ENCODE assay signal across 25 mouse cellular contexts in the genomic region with DNA sequence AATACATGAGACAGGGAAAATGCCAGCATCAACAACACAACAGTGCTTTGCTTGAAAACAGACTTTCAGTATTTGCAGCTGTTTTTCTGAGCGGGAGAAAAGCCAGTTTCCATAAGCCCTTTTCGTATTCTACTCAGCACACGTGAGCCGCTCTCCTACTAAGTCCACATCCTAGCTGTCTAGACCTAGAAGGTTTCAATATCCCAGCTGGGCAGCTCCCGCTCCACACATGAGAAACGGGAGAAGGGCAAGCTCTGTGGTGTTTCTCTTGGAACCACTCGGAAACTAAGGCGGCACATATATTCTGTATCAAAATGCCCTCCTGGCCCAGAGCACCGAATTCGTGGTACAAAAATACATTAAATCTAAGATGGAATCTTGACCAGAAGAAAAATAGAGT.
"Had no signal": no experiment of that assay in that cellular context is flagged by ENCODE, and none has a peak within 500 bp of the region (broad histone marks: within the 10 kb centered on the region; RNA-seq: fewer than 3 reads in every experiment).

No protein-coding gene starts in this region.

- H3K4me2 ChIP-seq: limb, embryonic 13.5 days; liver, embryonic 11.5 days; lung, embryonic 14.5 days; midbrain, embryonic 13.5 days; neural tube, embryonic 13.5 days had no signal

- DNase-seq: kidney, adult 18-20 months; kidney, adult 9 months; kidney, postnatal 36 days; layer of hippocampus, postnatal 36 days; left cerebral cortex, postnatal 4 days; liver, postnatal 0 days; lung, embryonic 14.5 days; retina, postnatal 1 day; right cerebral cortex, postnatal 25 days; spleen, adult 18-20 months; thymus, adult 18-20 months; thymus, postnatal 36 days had no signal

- H3K4me1 ChIP-seq: limb, embryonic 13.5 days; megakaryocyte, embryonic 14.5 days; midbrain, embryonic 13.5 days; neural tube, embryonic 13.5 days had no signal

- H3K9ac ChIP-seq: limb, embryonic 13.5 days; liver, embryonic 14.5 days; liver, postnatal 0 days; lung, embryonic 14.5 days; midbrain, embryonic 13.5 days; neural tube, embryonic 13.5 days had no signal

- ATAC-seq: liver, postnatal 0 days; lung, postnatal 0 days; midbrain, embryonic 13.5 days; midbrain, embryonic 16.5 days had no signal

- H3K36me3 ChIP-seq: midbrain, embryonic 13.5 days; neural tube, embryonic 13.5 days had no signal

- H3K4me3 ChIP-seq: left cerebral cortex, adult 2 months; limb, embryonic 13.5 days; megakaryocyte, embryonic 14.5 days; midbrain, embryonic 10.5 days; midbrain, embryonic 13.5 days; myocyte; neural tube, embryonic 13.5 days had no signal

- H3K27ac ChIP-seq: kidney, postnatal 0 days; left cerebral cortex, adult 2 months; liver, embryonic 14.5 days; macrophage; midbrain, embryonic 10.5 days; midbrain, embryonic 13.5 days; neural tube, embryonic 13.5 days had no signal

- H3K9me3 ChIP-seq: limb, embryonic 13.5 days; megakaryocyte, embryonic 14.5 days; midbrain, embryonic 10.5 days; midbrain, embryonic 13.5 days; neural tube, embryonic 13.5 days had no signal

- H3K27me3 ChIP-seq: limb, embryonic 13.5 days; megakaryocyte, embryonic 14.5 days; midbrain, embryonic 13.5 days; neural tube, embryonic 13.5 days had no signal
